In genomic region chr11:86382520-86383157, GRCm38 (mm10) we compare ENCODE assay signal across 15 mouse cellular contexts.
"Had no signal": no experiment of that assay in that cellular context is flagged by ENCODE, and none has a peak within 500 bp of the region (broad histone marks: within the 10 kb centered on the region; RNA-seq: fewer than 3 reads in every experiment).

No protein-coding gene starts in this region.

- H3K27me3 ChIP-seq: limb, embryonic 15.5 days; lung, embryonic 15.5 days; neural tube, embryonic 13.5 days had no signal

- H3K4me2 ChIP-seq: limb, embryonic 15.5 days; lung, embryonic 15.5 days; neural tube, embryonic 13.5 days had no signal

- H3K9me3 ChIP-seq: limb, embryonic 15.5 days; lung, embryonic 15.5 days; midbrain, embryonic 10.5 days; neural tube, embryonic 13.5 days had no signal

- H3K4me1 ChIP-seq: midbrain, embryonic 10.5 days had no signal

- H3K27ac ChIP-seq: layer of hippocampus, adult 2 months; left cerebral cortex, adult 2 months; limb, embryonic 15.5 days; lung, embryonic 15.5 days; midbrain, embryonic 10.5 days; neural tube, embryonic 13.5 days had no signal

- H3K9ac ChIP-seq: limb, embryonic 15.5 days; lung, embryonic 15.5 days; neural tube, embryonic 13.5 days had no signal

- H3K4me3 ChIP-seq: layer of hippocampus, adult 2 months; left cerebral cortex, adult 2 months; limb, embryonic 15.5 days; lung, embryonic 15.5 days; midbrain, embryonic 10.5 days; myocyte; neural tube, embryonic 13.5 days had no signal

- H3K36me3 ChIP-seq: limb, embryonic 15.5 days; lung, embryonic 15.5 days; midbrain, embryonic 10.5 days; neural tube, embryonic 13.5 days had no signal

- DNase-seq: kidney, adult 11 months; kidney, postnatal 10 days; kidney, postnatal 4 days; midbrain, embryonic 14.5 days; retina, postnatal 1 day; right cerebral cortex, postnatal 4 days; spleen, adult 18-20 months; thymus, postnatal 4 days had no signal
